Mouse (Mus musculus): ENCODE measurements around the gene Gm26897.

DNA sequence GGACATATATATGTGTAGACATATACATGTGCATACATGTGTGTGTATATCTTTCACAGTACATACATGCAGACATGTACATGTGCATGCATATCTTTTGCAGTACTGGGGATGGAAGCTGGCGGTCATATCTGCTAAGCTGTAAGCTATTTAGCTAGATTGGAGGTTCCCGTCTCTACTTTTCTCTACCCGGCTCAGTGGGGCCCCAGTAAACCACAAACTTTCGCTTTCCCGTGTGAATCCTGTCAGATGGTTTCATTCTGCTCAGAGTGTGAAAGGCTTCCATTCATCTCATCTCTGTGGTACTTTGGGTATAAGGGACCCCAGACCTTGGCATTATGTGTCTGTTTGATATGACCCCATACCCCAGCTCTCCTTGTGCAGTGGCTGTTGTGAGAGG lies 46.4 kb upstream of the Gm26897 start:
- TF ChIP-seq CTCF (IDR thresholded peaks at IDR 0.05; ENCODE audit: extremely low read depth, insufficient read depth, insufficient read length, insufficient replicate concordance) (no peak), POLR2A (IDR thresholded peaks at IDR 0.05; ENCODE audit: low read depth, low read length) (no peak)
